Mouse (Mus musculus): ENCODE measurements around the gene Mov10l1. TPM values are rescaled to one million over a fixed set of nuclear protein-coding genes. Genes with fewer than 3 reads are reported as not detected.

Mov10l1 gene
- polyA plus RNA-seq (2015; fragmentation: Nextera tagmentation; extraction: Ambion mirVana) = 0.31 TPM in 1 of 2 replicates, not detected in the other

- Histone ChIP-seq H3K27ac (ENCODE audit: low read length) (no peak within 1 kb of the TSS), H3K4me3 (ENCODE audit: low read length) (no peak within 1 kb of the TSS), H3K27me3 (ENCODE audit: insufficient read depth, low read length) (no peaks in the 10 kb centered on the region), H3K4me2 (replicated peaks; ENCODE audit: low read depth, low read length) (no peak within 1 kb of the TSS), H3K9ac (replicated peaks; ENCODE audit: low read length) (no peak within 1 kb of the TSS), H3K4me1 (ENCODE audit: insufficient read depth, low read length) (no peaks in the 10 kb centered on the region), H3K9me3 (ENCODE audit: low read length) (no peaks in the 10 kb centered on the region), H3K36me3 (ENCODE audit: insufficient read depth, low read length) (no peaks in the 10 kb centered on the region)
- ATAC-seq (ENCODE audit: low FRiP score, low TSS enrichment) = no peak
- 93% methylated on average over 31 of the region's 31 CpGs for WGBS
These were observed at the start of gene Mov10l1 for GRCm38 (mm10) chr15:88982534-88983079. Gene Mov10l1, plus strand, starts transcription at chr15:88982909.

- Histone ChIP-seq H3K27me3 (ENCODE audit: insufficient read depth, low read length) (no peaks in the 10 kb centered on the region), H3K4me1 (ENCODE audit: insufficient read depth, low read length) (no peaks in the 10 kb centered on the region), H3K9me3 (ENCODE audit: low read length) (no peaks in the 10 kb centered on the region), H3K36me3 (ENCODE audit: insufficient read depth, low read length) (no peaks in the 10 kb centered on the region), H3K4me2 (replicated peaks; ENCODE audit: low read depth, low read length) (no peak overlapping the region), H3K4me3 (ENCODE audit: low read length) (no peak overlapping the region), H3K27ac (ENCODE audit: low read length) (no peak overlapping the region), H3K9ac (replicated peaks; ENCODE audit: low read length) (no peak overlapping the region)
- WGBS = 49% methylated on average over 7 of the region's 7 CpGs
- ATAC-seq (ENCODE audit: low FRiP score, low TSS enrichment) = no peak
These were observed 48.6 kb upstream of the Mov10l1 start for GRCm38 (mm10) chr15:88934141-88934540.

GRCm38 (mm10) chr15:88936619-88937290 lies 46.0 kb upstream of the Mov10l1 start:
- Histone ChIP-seq H3K9me3 (ENCODE audit: low read length) (no peaks in the 10 kb centered on the region), H3K27me3 (ENCODE audit: insufficient read depth, low read length) (no peaks in the 10 kb centered on the region), H3K9ac (replicated peaks; ENCODE audit: low read length) (no peak overlapping the region), H3K36me3 (ENCODE audit: insufficient read depth, low read length) (no peaks in the 10 kb centered on the region), H3K27ac (ENCODE audit: low read length) (no peak overlapping the region), H3K4me3 (ENCODE audit: low read length) (no peak overlapping the region), H3K4me2 (replicated peaks; ENCODE audit: low read depth, low read length) (no peak overlapping the region), H3K4me1 (ENCODE audit: insufficient read depth, low read length) (no peaks in the 10 kb centered on the region)
- WGBS = 71% methylated on average over 6 of the region's 6 CpGs
- no peak for ATAC-seq (ENCODE audit: low FRiP score, low TSS enrichment)

GRCm38 (mm10) chr15:88937291-88937650 lies 45.4 kb upstream of the Mov10l1 start:
- H3K27me3 ChIP-seq (ENCODE audit: insufficient read depth, low read length) = no peaks in the 10 kb centered on the region
- H3K9ac ChIP-seq (replicated peaks; ENCODE audit: low read length) = no peak overlapping the region
- no peak for ATAC-seq (ENCODE audit: low FRiP score, low TSS enrichment)
- H3K4me2 ChIP-seq (replicated peaks; ENCODE audit: low read depth, low read length) = no peak overlapping the region
- no peaks in the 10 kb centered on the region for H3K9me3 ChIP-seq (ENCODE audit: low read length)
- no peak overlapping the region for H3K4me3 ChIP-seq (ENCODE audit: low read length)
- 82% methylated on average over 2 of the region's 2 CpGs for WGBS
- H3K36me3 ChIP-seq (ENCODE audit: insufficient read depth, low read length) = no peaks in the 10 kb centered on the region
- no peaks in the 10 kb centered on the region for H3K4me1 ChIP-seq (ENCODE audit: insufficient read depth, low read length)
- no peak overlapping the region for H3K27ac ChIP-seq (ENCODE audit: low read length)

GRCm38 (mm10) chr15:88942783-88943182 lies 39.9 kb upstream of the Mov10l1 start:
- no peak overlapping the region for H3K4me2 ChIP-seq (replicated peaks; ENCODE audit: low read depth, low read length)
- no peak for ATAC-seq (ENCODE audit: low FRiP score, low TSS enrichment)
- no peaks in the 10 kb centered on the region for H3K9me3 ChIP-seq (ENCODE audit: low read length)
- no peak overlapping the region for H3K9ac ChIP-seq (replicated peaks; ENCODE audit: low read length)
- no peaks in the 10 kb centered on the region for H3K36me3 ChIP-seq (ENCODE audit: insufficient read depth, low read length)
- no peak overlapping the region for H3K4me3 ChIP-seq (ENCODE audit: low read length)
- WGBS = 63% methylated on average over 5 of the region's 5 CpGs
- no peak overlapping the region for H3K27ac ChIP-seq (ENCODE audit: low read length)
- no peaks in the 10 kb centered on the region for H3K4me1 ChIP-seq (ENCODE audit: insufficient read depth, low read length)
- no peaks in the 10 kb centered on the region for H3K27me3 ChIP-seq (ENCODE audit: insufficient read depth, low read length)

GRCm38 (mm10) chr15:88943896-88944551 lies 38.7 kb upstream of the Mov10l1 start:
- Histone ChIP-seq H3K9me3 (ENCODE audit: low read length) (no peaks in the 10 kb centered on the region), H3K9ac (replicated peaks; ENCODE audit: low read length) (no peak overlapping the region), H3K27me3 (ENCODE audit: insufficient read depth, low read length) (no peaks in the 10 kb centered on the region), H3K36me3 (ENCODE audit: insufficient read depth, low read length) (no peaks in the 10 kb centered on the region), H3K4me2 (replicated peaks; ENCODE audit: low read depth, low read length) (no peak overlapping the region), H3K4me3 (ENCODE audit: low read length) (no peak overlapping the region), H3K4me1 (ENCODE audit: insufficient read depth, low read length) (no peaks in the 10 kb centered on the region), H3K27ac (ENCODE audit: low read length) (no peak overlapping the region)
- WGBS = 81% methylated on average over 5 of the region's 5 CpGs
- no peak for ATAC-seq (ENCODE audit: low FRiP score, low TSS enrichment)

GRCm38 (mm10) chr15:88946851-88947250 lies 35.9 kb upstream of the Mov10l1 start:
- 43% methylated on average over 6 of the region's 6 CpGs for WGBS
- ATAC-seq (ENCODE audit: low FRiP score, low TSS enrichment) = no peak
- Histone ChIP-seq H3K4me2 (replicated peaks; ENCODE audit: low read depth, low read length) (no peak overlapping the region), H3K27me3 (ENCODE audit: insufficient read depth, low read length) (no peaks in the 10 kb centered on the region), H3K9me3 (ENCODE audit: low read length) (no peaks in the 10 kb centered on the region), H3K4me1 (ENCODE audit: insufficient read depth, low read length) (no peaks in the 10 kb centered on the region), H3K36me3 (ENCODE audit: insufficient read depth, low read length) (no peaks in the 10 kb centered on the region), H3K9ac (replicated peaks; ENCODE audit: low read length) (no peak overlapping the region), H3K27ac (ENCODE audit: low read length) (no peak overlapping the region), H3K4me3 (ENCODE audit: low read length) (no peak overlapping the region)

GRCm38 (mm10) chr15:88951246-88951645 lies 31.5 kb upstream of the Mov10l1 start:
- Histone ChIP-seq H3K27ac (ENCODE audit: low read length) (no peak overlapping the region), H3K9me3 (ENCODE audit: low read length) (no peaks in the 10 kb centered on the region), H3K4me2 (replicated peaks; ENCODE audit: low read depth, low read length) (no peak overlapping the region), H3K4me3 (ENCODE audit: low read length) (no peak overlapping the region), H3K4me1 (ENCODE audit: insufficient read depth, low read length) (no peaks in the 10 kb centered on the region), H3K36me3 (ENCODE audit: insufficient read depth, low read length) (no peaks in the 10 kb centered on the region), H3K27me3 (ENCODE audit: insufficient read depth, low read length) (peaks cover 18% of the 10 kb centered on the region; the same call in 1 of the 2 replicates), H3K9ac (replicated peaks; ENCODE audit: low read length) (no peak overlapping the region)
- no peak for ATAC-seq (ENCODE audit: low FRiP score, low TSS enrichment)
- 70% methylated on average over 4 of the region's 4 CpGs for WGBS

GRCm38 (mm10) chr15:88954368-88955072 lies 28.2 kb upstream of the Mov10l1 start, which contains the start of gene Ttll8:
Gene Ttll8, minus strand, starts transcription at chr15:88954418.
- 3% methylated on average over 48 of the region's 53 CpGs for WGBS
- Histone ChIP-seq H3K4me2 (replicated peaks; ENCODE audit: low read depth, low read length) (peak within 1 kb of the TSS; percentile 66), H3K27ac (ENCODE audit: low read length) (no peak within 1 kb of the TSS), H3K36me3 (ENCODE audit: insufficient read depth, low read length) (no peaks in the 10 kb centered on the region), H3K27me3 (ENCODE audit: insufficient read depth, low read length) (peaks cover 27% of the 10 kb centered on the region; the same call in 1 of the 2 replicates), H3K9ac (replicated peaks; ENCODE audit: low read length) (no peak within 1 kb of the TSS), H3K4me1 (ENCODE audit: insufficient read depth, low read length) (no peaks in the 10 kb centered on the region), H3K9me3 (ENCODE audit: low read length) (no peaks in the 10 kb centered on the region), H3K4me3 (ENCODE audit: low read length) (peak within 1 kb of the TSS; percentile 40)
- ATAC-seq (ENCODE audit: low FRiP score, low TSS enrichment) = peak; percentile 90
